Mouse (Mus musculus): ENCODE measurements around the gene Gm8773. TPM values are rescaled to one million over a fixed set of nuclear protein-coding genes. Genes with fewer than 3 reads are reported as not detected.

The Gm8773 gene
- polyA plus RNA-seq (2021), result 2.2 TPM

DNA sequence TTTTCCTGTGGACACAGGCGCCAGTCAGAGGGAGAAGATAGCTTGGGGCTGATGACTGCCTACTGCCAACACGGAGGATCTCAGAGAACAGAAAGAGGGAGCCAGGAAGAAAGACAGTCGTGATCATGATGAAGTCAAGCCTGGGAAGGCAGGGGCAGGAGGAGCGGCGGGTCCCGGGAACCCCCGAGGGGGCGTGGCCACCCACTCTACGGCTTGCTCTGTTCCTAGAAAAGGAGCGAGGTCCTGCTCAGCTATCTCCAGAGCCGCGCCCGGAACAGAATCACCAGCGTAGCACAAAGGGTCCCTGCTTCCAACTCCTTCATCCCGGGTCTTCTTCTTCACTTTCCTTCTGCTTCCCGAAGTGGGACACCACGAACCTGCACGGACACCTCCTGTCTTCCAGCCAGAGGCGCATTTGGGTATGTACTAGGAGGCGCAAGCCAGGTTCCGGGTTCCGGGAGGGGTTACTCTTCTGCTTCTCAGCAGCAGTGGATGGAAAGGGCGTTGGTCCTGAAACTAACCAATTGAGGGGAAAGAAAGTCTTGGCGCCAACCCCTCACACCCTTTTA is at the start of gene Gm8773:
Gene Gm8773 (plus strand): TSS at position 51 of the 569 bp plus-strand sequence.
- ChIA-PET POLR2A (no interaction called here), CTCF (interaction anchor here (1.0 to 1.3 kb wide), 2 partner anchors 13 to 34 kb away, joined by 3 to 4 read pairs; no protein-coding TSS in a partner anchor)
- H3K27me3 ChIP-seq, result no peaks in the 10 kb centered on the region
- in situ Hi-C loops (cut with MboI; ENCODE audit: low pct_unique_long_range_greater_than_20kb), result no loop called here
- DNase-seq (ENCODE audit: low read depth, low spot score) (no peak), ATAC-seq (peak; percentile 82)
- TF ChIP-seq CTCF (IDR thresholded peaks at IDR 0.05), result no peak

DNA sequence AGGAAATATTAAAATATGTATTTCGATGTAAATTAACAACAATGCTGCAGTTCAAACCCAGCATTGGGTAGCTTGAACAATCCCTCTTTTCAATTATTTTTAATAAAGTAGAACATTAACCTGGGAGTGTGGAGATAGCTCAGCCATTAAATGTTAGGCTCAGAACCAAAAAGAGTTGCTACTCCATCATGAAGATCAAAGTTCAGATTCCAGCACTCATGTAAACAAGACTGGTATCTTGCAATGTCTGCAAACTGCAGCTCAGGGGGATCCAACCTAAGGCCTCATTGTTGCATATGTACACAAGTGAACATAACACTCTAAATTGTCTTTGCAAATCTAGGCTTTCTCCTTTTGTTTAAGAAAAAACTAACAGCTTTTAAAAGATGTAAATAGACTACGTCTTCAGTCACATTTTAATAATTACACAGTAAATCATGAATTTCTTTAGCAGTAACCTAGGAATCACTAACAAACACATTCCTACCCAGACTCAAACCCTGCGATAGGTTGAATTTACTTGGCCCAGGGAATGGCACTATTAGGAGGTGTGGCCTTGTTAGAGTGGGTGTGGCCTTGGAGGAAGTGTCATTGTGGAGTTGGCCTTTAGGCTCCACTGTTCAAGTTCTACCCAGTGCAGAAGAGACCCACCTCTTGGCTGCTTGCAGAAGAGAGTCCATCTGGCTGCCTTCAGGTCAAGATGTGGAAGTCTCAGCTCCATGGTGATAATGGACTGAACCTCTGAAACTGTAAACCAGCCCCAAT is 39.8 kb upstream of the Gm8773 start:
- in situ Hi-C loops (cut with MboI; ENCODE audit: low pct_unique_long_range_greater_than_20kb), result no loop called here
- POLR2A ChIA-PET, result no interaction called here
- DNase-seq (ENCODE audit: low read depth, low spot score) (no peak), ATAC-seq (no peak)
- CTCF ChIA-PET, result interaction anchor here (0.9 kb wide), 2 partner anchors 9 to 29 kb away, joined by 3 read pairs; no protein-coding TSS in a partner anchor
- peaks cover 2% of the 10 kb centered on the region for H3K27me3 ChIP-seq
- no peak for TF ChIP-seq CTCF (IDR thresholded peaks at IDR 0.05)

DNA sequence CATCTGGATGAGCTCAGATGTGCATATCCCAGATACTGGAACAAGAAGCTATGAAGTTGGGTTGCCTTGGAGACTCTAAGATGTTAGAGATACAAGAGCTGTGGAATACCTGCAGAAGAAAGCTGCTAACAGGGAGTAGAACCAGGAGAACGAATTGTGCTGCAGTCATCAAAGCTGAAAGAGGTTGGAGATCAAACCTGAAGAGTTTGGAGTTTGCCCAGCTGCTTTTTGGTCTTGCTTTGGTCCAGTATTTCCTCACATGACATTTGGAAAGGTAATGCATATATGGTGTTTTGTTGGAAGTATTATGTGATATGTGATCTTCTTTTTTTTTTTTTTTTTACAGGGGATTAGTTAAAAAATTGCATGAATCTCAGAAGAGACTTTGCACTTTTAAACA is 37.5 kb upstream of the Gm8773 start:
- no peak for ATAC-seq
- no peak for DNase-seq (ENCODE audit: low read depth, low spot score)
- CTCF ChIA-PET, result interaction anchor here (0.8 kb wide), 1 partner anchor 14 kb away, joined by 4 read pairs; no protein-coding TSS in a partner anchor
- POLR2A ChIA-PET, result no interaction called here
- in situ Hi-C loops (cut with MboI; ENCODE audit: low pct_unique_long_range_greater_than_20kb), result no loop called here
- H3K27me3 ChIP-seq, result no peaks in the 10 kb centered on the region
- TF ChIP-seq CTCF (IDR thresholded peaks at IDR 0.05), result no peak

DNA sequence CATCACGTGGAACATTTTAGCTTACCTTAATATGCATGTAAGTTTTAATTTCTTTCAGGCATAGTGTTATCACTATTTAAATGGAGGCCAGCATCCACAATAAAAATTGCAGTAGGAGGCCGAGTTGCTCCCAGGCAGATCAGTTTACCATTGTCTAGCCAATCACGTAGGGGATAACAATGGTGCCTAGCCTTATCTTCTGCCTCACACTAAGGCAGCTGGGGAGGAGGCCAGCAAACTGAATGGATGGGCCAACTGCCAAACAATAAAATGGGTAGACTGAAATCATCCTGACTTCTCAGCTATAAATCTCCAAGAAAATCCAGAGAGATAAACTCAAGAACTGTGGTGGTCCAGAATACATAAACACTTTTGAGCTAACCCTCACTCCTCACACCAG is 33.8 kb upstream of the Gm8773 start:
- POLR2A ChIA-PET, result no interaction called here
- CTCF ChIA-PET, result interaction anchor here (1.4 to 1.8 kb wide), 2 partner anchors 10 to 33 kb away, joined by 3 to 4 read pairs; no protein-coding TSS in a partner anchor
- no peak for TF ChIP-seq CTCF (IDR thresholded peaks at IDR 0.05)
- in situ Hi-C loops (cut with MboI; ENCODE audit: low pct_unique_long_range_greater_than_20kb), result no loop called here
- DNase-seq (ENCODE audit: low read depth, low spot score) (no peak), ATAC-seq (no peak)
- no peaks in the 10 kb centered on the region for H3K27me3 ChIP-seq

DNA sequence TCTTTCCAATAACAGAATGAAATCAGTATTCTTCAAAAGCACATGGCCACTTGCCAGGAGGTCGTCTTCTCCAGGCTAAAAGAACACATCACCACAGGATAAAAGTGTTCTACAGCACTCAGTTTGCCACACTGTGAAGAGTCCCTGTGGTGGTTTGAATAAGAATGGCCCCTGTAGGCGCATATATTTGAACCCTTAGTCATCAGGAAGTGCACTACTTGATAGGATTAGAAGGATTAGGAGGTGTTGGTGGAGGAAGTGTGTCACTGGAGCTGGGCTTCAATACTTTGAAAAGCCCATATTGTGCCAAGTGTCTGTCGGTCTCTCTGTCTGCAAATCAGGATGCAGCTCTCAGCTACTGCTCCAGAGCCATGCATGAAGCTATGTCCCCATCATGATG is 33.2 kb upstream of the Gm8773 start:
- DNase-seq (ENCODE audit: low read depth, low spot score), result peak; percentile 35
- no peak for TF ChIP-seq CTCF (IDR thresholded peaks at IDR 0.05)
- no peaks in the 10 kb centered on the region for H3K27me3 ChIP-seq
- in situ Hi-C loops (cut with MboI; ENCODE audit: low pct_unique_long_range_greater_than_20kb), result no loop called here
- ChIA-PET CTCF (interaction anchor here (1.4 to 2.6 kb wide), 3 partner anchors 9 to 33 kb away, joined by 3 to 8 read pairs (median 4); no protein-coding TSS in a partner anchor), POLR2A (no interaction called here)
- ATAC-seq, result peak; percentile 93

DNA sequence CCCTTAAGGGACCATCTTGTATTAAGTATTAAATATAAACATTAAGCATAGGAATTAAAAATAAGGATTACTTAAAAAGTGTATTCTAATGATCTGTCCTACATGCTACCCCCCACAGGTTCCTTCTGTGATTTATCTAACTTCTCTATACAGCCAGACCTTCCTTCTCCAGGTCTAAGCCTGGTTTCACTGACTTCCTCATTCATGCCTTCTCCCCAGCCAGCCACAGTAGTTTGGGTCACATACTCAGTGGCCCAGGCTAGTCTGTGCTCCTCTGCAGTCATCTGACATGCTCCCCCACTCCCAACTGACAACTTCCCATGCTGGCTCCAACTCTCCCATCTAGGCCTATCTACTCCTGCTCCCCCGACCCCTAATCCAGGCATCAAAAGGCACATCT is 22.5 kb upstream of the Gm8773 start:
- no peak for TF ChIP-seq CTCF (IDR thresholded peaks at IDR 0.05)
- in situ Hi-C loops (cut with MboI; ENCODE audit: low pct_unique_long_range_greater_than_20kb), result no loop called here
- DNase-seq (ENCODE audit: low read depth, low spot score) (no peak), ATAC-seq (no peak)
- CTCF ChIA-PET, result no interaction called here
- no peaks in the 10 kb centered on the region for H3K27me3 ChIP-seq
- POLR2A ChIA-PET, result no interaction called here

DNA sequence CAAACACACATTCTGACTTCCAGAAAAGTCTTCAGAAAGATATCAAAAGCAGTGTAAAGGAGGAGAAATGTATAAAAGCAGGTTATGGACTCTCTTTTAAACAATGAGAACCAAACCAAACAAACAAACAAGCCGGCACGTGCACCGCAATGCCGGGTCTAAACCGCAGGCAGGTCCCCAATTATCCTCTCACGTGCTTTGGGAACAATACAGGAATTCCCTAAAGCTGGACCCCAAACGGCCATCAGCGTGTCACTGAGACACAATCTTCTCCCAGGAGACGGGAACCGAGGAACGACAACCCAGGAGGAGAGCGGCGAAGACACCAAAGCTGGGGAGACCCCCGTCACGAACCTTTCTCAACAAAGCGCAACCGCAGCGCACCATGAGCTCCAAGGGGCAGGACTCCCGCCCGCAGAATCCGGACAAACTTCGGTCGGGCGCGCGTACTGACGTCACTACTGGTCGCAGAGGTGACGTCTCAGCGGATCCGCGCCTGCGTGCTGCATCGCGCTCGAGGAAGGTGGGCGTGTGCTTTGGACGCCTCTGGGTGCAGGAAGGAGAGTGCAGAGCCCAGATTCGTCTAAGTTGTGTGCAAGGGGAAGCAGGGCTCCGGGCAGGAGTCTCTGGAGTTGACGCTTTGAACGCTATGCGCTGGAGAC is 14.4 kb upstream of the Gm8773 start, which contains the start of gene Gtpbp10:
Gene Gtpbp10 (minus strand): TSS at position 460 of the 662 bp plus-strand sequence.
- ChIA-PET POLR2A (interaction anchor here (0.9 to 1.6 kb wide), 6 partner anchors 20 to 189 kb away, joined by 3 to 4 read pairs (median 3); no protein-coding TSS in a partner anchor), CTCF (interaction anchor here (1.3 to 1.7 kb wide), 4 partner anchors 10 to 157 kb away, joined by 3 to 4 read pairs (median 4); no protein-coding TSS in a partner anchor)
- peak; percentile 66 for DNase-seq (ENCODE audit: low read depth, low spot score)
- ATAC-seq, result peak; percentile 96
- in situ Hi-C loops (cut with MboI; ENCODE audit: low pct_unique_long_range_greater_than_20kb), result no loop called here
- H3K27me3 ChIP-seq, result no peaks in the 10 kb centered on the region
- TF ChIP-seq CTCF (IDR thresholded peaks at IDR 0.05), result no peak

DNA sequence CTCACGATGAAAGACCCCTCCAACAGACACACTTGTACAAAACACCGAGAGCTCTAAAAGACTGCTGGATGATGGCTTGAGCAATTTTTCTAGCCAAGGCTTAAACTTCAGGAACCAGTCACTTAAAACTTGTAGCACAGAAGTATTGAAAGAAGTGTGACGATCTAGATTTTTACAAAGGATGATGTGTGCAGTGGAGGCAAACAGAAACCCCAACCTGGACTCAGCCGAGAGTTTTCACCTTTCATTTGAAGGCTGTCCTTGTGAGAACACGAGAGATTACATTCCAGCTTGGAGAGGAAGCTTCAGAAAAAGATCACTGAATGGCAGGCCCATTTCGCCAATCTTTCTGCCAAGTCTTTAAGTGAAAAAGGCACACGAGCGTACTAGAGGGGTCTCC is 13.8 kb upstream of the Gm8773 start:
- CTCF ChIA-PET, result interaction anchor here (1.3 to 1.4 kb wide), 2 partner anchors 13 to 157 kb away, joined by 3 read pairs; no protein-coding TSS in a partner anchor
- peak; percentile 23 for ATAC-seq
- in situ Hi-C loops (cut with MboI; ENCODE audit: low pct_unique_long_range_greater_than_20kb), result no loop called here

DNA sequence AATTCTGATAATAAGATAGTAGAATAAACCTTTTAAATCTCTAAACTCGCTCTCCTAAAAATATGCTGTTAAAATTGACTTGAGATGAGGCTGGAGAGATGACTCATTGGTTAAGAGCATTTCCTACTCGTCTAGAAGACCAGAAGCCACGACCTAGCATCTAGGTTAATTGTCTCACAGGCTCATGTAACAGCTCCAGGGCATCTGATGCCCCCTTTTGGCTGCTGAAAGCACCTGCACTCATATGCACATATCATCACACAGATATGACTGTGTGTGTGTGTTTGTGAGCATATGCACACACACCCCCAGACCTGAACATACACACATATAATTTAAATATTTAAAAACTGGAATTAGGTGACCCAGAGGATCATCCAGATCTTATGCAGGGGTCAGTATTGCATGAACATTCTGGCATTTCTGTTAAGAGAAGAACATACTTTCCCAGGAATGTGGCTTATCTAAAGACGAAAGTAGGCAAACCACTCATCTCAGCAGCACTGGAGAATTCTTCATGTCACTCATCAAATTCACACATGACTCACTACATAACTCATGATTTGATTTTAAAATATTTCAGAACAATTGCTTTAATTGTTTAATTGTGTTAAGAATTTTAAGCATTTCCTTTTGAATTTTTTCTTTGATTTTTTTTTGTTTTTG is 12.4 kb upstream of the Gm8773 start:
- DNase-seq (ENCODE audit: low read depth, low spot score), result no peak
- no peak for ATAC-seq
- CTCF ChIA-PET, result interaction anchor here (1.4 kb wide), 1 partner anchor 9 kb away, joined by 4 read pairs; no protein-coding TSS in a partner anchor
- no peaks in the 10 kb centered on the region for H3K27me3 ChIP-seq
- in situ Hi-C loops (cut with MboI; ENCODE audit: low pct_unique_long_range_greater_than_20kb), result no loop called here
- POLR2A ChIA-PET, result interaction anchor here (0.7 kb wide), 1 partner anchor 185 kb away, joined by 3 read pairs; no protein-coding TSS in a partner anchor
- peak; percentile 50 for TF ChIP-seq CTCF (IDR thresholded peaks at IDR 0.05)

More for the DNA sequence above, 13.8 kb upstream of the Gm8773 start:
- POLR2A ChIA-PET, result interaction anchor here (0.9 to 1.6 kb wide), 5 partner anchors 23 to 188 kb away, joined by 3 to 4 read pairs (median 3); no protein-coding TSS in a partner anchor
- TF ChIP-seq CTCF (IDR thresholded peaks at IDR 0.05), result no peak
- DNase-seq (ENCODE audit: low read depth, low spot score), result no peak
- H3K27me3 ChIP-seq, result no peaks in the 10 kb centered on the region

DNA sequence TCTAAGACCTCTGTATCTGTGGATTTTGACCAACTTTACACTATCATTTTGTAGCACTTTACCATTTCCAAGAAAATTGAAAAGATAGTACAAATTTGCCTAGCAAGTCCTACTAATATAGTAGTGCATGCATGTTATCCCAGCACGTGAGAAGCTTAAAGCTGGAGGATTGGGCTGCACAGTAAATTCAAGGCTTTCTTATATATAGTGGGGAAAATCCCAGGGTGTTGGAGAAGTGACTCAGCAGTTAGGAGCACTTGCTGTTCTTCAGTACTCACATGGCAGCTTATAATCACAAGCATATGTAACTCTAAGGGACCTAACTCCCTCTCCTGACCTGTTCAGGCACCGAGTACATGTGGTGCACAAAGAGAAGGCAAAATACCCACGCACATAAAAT is 11.2 kb upstream of the Gm8773 start:
- CTCF ChIA-PET, result interaction anchor here (0.9 to 1.5 kb wide), 3 partner anchors 8 to 29 kb away, joined by 3 to 4 read pairs (median 3); no protein-coding TSS in a partner anchor
- ATAC-seq, result no peak
- H3K27me3 ChIP-seq, result no peaks in the 10 kb centered on the region
- POLR2A ChIA-PET, result no interaction called here
- DNase-seq (ENCODE audit: low read depth, low spot score), result no peak
- in situ Hi-C loops (cut with MboI; ENCODE audit: low pct_unique_long_range_greater_than_20kb), result no loop called here
- no peak for TF ChIP-seq CTCF (IDR thresholded peaks at IDR 0.05)

Measured in Patski (cell line).